Mouse (Mus musculus) thymus, postnatal 25 days (tissue): ENCODE results near the gene Abo.

ENCODE experiments used
- DNase-seq: peaks from one replicate; pipeline ENCODE4 v3.0.0; 2022

The Abo gene

DNA sequence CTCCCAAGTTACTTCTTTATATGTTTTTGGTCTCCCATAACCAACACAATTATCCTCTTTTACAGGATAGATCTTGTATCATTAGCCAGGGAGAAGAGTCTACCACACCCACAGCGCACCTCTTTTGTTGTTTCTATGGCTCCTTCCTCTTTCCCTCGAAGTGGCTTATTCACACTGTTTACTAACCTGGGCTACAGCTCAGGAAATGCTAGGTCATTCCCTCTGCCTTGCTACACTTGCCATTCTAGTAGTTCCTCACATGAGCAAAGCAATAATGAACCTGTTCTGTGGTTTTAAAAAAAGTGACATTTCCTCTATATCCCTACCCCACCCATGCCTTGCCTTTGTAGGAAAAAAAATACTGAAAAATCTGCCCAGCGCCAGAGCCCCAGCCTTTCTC is 1.9 kb downstream of the Abo start:
- no peak for DNase-seq

DNA sequence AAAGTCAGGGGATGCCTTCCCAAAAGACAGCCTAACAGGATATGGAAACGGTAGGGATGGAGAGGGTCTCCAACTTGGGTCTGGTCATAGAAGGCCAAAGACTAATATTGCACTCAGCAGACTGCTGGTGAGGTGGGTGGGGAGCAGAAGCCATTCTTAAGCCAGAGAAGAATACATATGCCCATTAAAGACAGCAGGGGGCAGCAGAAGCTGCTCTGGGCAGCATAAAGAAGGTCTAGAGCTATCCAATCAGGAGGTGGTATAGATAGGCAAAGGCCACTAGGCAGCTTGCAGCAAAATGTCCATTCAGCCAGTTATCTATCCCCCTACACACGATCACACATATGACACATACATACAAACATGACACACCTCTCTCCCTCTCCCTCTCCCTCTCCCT is 17.1 kb downstream of the Abo start:
- peak; percentile 40 for DNase-seq

DNA sequence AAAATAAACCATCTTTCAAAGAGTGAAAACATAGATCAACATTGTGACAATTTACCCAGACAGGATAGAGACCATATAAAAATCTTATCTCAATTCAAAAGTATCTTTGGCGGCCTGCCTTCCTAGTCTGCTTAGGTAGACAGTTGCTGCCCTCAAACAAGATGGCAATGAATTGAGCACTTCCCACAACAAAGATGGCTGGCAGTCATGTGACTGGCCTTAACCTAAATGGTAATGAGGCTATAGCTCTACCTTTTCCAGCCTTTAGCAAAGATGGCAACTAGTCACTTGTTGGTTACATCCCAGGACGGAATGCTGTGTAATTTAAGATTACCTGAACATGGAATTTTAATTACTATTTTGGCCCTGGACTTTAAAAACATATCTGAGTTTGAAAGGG is 32.3 kb downstream of the Abo start:
- no peak for DNase-seq

- no peak for DNase-seq
Measured at GRCm38 (mm10) chr2:26828047-26828446, 36.7 kb downstream of the Abo start.

- DNase-seq, result no peak
Measured at GRCm38 (mm10) chr2:26827261-26827975, 37.4 kb downstream of the Abo start.
